Mouse (Mus musculus) adrenal gland, postnatal 36 days (tissue): ENCODE results near the gene Rcbtb2. TPM values are rescaled to one million over a fixed set of nuclear protein-coding genes. Genes with fewer than 3 reads are reported as not detected.
"Not testable (repeated sequence)": the region's sequence is repeated elsewhere in the genome, so short reads cannot be mapped to it uniquely, and the experiment has no call there.

Source experiments
- DNase-seq, 2 experiments: peaks; one replicate each; pipeline ENCODE4 v3.0.0; 2021; ENCODE audit warnings: mixed read lengths in 1 of 2
- long read RNA-seq, 2 experiments: library from polyadenylated mRNA; stranded (forward); transcript quantifications; one replicate each; pipeline ENCODE4 v2.0.0; 2021; ENCODE audit warnings: borderline sequencing depth in 2 of 2
- total RNA-seq, 2 experiments: library from RNA; stranded (reverse); gene quantifications; 2 replicates each; pipeline ENCODE4 v1.2.3; 2021

Rcbtb2 gene
- 10 to 100 TPM; 32.2 to 37.1 TPM for total RNA-seq
- long read RNA-seq, experiment 1, transcript Rcbtb2-219 (16 exons, 3,622 nt): major isoform, 5 of 54 reads
- long read RNA-seq, experiment 1, partial matches to known transcripts: 1 of 54 reads
- long read RNA-seq, experiment 1, other reads (novel, unspliced or antisense): 42 of 54 reads
- long read RNA-seq, experiment 2, partial matches to known transcripts: 8 of 21 reads
- long read RNA-seq, experiment 2, other reads (novel, unspliced or antisense): 11 of 21 reads

- DNase-seq: no peak
Measured at GRCm38 (mm10) chr14:73122923-73123278, at the start of gene Rcbtb2. Gene Rcbtb2 (plus strand): TSS chr14:73123037.

- no peak for DNase-seq
Measured at GRCm38 (mm10) chr14:73083563-73083962, 39.3 kb upstream of the Rcbtb2 start.

- no peak for DNase-seq
Measured at GRCm38 (mm10) chr14:73086425-73086824, 36.4 kb upstream of the Rcbtb2 start.

GRCm38 (mm10) chr14:73087247-73087646 lies 35.6 kb upstream of the Rcbtb2 start:
- DNase-seq: no peak

GRCm38 (mm10) chr14:73087746-73088145 lies 35.1 kb upstream of the Rcbtb2 start:
- DNase-seq: no peak

GRCm38 (mm10) chr14:73088224-73088623 lies 34.6 kb upstream of the Rcbtb2 start:
- no peak for DNase-seq

- DNase-seq: no peak
Measured at GRCm38 (mm10) chr14:73092871-73093270, 30.0 kb upstream of the Rcbtb2 start.

- no peak for DNase-seq
Measured at GRCm38 (mm10) chr14:73094802-73095550, 27.9 kb upstream of the Rcbtb2 start.

- DNase-seq: peak; percentile 57 to 68
Measured at GRCm38 (mm10) chr14:73098677-73099387, 24.0 kb upstream of the Rcbtb2 start.

- no peak for DNase-seq
Measured at GRCm38 (mm10) chr14:73102270-73102865, 20.5 kb upstream of the Rcbtb2 start.

GRCm38 (mm10) chr14:73102986-73103385 lies 19.9 kb upstream of the Rcbtb2 start:
- not testable (repeated sequence) for DNase-seq

GRCm38 (mm10) chr14:73104913-73105312 lies 17.9 kb upstream of the Rcbtb2 start:
- DNase-seq: no peak

GRCm38 (mm10) chr14:73105407-73106185 lies 17.2 kb upstream of the Rcbtb2 start:
- no peak for DNase-seq

- DNase-seq: peak in 1 of 2 experiments; percentile 57
Measured at GRCm38 (mm10) chr14:73106234-73106711, 16.6 kb upstream of the Rcbtb2 start.

- no peak for DNase-seq
Measured at GRCm38 (mm10) chr14:73106957-73107356, 15.9 kb upstream of the Rcbtb2 start.

GRCm38 (mm10) chr14:73107371-73107770 lies 15.5 kb upstream of the Rcbtb2 start:
- DNase-seq: no peak

GRCm38 (mm10) chr14:73107952-73108351 lies 14.9 kb upstream of the Rcbtb2 start:
- no peak for DNase-seq

GRCm38 (mm10) chr14:73110682-73111081 lies 12.2 kb upstream of the Rcbtb2 start:
- no peak for DNase-seq

- DNase-seq: no peak
Measured at GRCm38 (mm10) chr14:73111091-73111490, 11.7 kb upstream of the Rcbtb2 start.

GRCm38 (mm10) chr14:73112186-73112840 lies 10.5 kb upstream of the Rcbtb2 start:
- DNase-seq: no peak

GRCm38 (mm10) chr14:73114952-73115351 lies 7.9 kb upstream of the Rcbtb2 start:
- not testable (repeated sequence) for DNase-seq
